Mouse (Mus musculus): ENCODE measurements around the gene Cadps.

Cadps gene

GRCm38 (mm10) chr14:12340238-12341074 lies 482.4 kb downstream of the Cadps start:
- peak; percentile 34 for DNase-seq

GRCm38 (mm10) chr14:12338811-12339565 lies 483.9 kb downstream of the Cadps start:
- peak; percentile 22 for DNase-seq

GRCm38 (mm10) chr14:12337998-12338809 lies 484.7 kb downstream of the Cadps start:
- peak; percentile 52 for DNase-seq

GRCm38 (mm10) chr14:12337421-12337997 lies 485.4 kb downstream of the Cadps start:
- peak; percentile 35 for DNase-seq

GRCm38 (mm10) chr14:12334925-12335324 lies 488.0 kb downstream of the Cadps start:
- DNase-seq, result peak; percentile 29

- no peak for DNase-seq
Observed at GRCm38 (mm10) chr14:12333622-12334021, 489.3 kb downstream of the Cadps start.

All from embryo, embryonic 11 days (tissue).